Mouse (Mus musculus): ENCODE data around the gene Btbd6.

Gene Btbd6

DNA sequence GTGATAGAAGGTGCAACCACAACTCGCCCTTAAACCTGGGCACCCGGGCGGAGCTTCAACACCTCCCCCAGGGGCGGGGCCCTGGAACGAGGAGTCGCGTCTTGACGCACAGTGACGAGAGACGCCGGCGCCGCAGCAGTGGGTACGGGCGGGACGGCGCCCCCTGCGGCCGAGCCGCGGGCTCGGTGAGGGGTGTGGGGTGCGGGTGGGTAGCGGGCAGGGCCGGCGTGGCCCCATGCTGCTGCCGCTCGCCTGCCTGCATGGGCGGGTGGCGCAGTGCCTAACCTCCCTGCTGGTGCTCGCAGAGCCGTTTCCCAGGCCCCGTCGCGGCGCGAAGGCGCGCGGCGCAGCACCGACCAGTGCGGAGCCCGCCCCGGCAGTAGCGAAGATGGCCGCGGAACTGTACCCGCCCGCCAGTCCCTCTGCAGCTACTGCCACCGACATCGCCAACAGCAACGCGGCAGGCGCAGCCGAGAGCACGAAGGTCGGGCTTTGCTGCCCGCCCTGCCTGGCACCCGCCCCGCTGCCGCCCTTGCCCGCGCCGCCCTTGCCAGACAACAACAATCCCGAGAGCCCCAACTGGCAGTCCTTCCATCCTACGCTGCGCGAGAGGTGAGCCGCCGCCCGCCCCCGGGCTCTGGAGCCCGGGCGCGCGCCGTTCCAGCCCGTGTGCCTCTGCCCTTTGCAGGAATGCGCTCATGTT is at the start of gene Btbd6:
Gene Btbd6 (plus strand): TSS at position 112 of the 703 bp plus-strand sequence.
- DNase-seq (ENCODE audit: low read depth in 2 of 2, low spot score in 2 of 2) = peak; percentile 90

- DNase-seq (ENCODE audit: low read depth in 2 of 2, low spot score in 2 of 2) = no peak
Measured at GRCm38 (mm10) chr12:112927265-112927664, 49.0 kb upstream of the Btbd6 start.

DNA sequence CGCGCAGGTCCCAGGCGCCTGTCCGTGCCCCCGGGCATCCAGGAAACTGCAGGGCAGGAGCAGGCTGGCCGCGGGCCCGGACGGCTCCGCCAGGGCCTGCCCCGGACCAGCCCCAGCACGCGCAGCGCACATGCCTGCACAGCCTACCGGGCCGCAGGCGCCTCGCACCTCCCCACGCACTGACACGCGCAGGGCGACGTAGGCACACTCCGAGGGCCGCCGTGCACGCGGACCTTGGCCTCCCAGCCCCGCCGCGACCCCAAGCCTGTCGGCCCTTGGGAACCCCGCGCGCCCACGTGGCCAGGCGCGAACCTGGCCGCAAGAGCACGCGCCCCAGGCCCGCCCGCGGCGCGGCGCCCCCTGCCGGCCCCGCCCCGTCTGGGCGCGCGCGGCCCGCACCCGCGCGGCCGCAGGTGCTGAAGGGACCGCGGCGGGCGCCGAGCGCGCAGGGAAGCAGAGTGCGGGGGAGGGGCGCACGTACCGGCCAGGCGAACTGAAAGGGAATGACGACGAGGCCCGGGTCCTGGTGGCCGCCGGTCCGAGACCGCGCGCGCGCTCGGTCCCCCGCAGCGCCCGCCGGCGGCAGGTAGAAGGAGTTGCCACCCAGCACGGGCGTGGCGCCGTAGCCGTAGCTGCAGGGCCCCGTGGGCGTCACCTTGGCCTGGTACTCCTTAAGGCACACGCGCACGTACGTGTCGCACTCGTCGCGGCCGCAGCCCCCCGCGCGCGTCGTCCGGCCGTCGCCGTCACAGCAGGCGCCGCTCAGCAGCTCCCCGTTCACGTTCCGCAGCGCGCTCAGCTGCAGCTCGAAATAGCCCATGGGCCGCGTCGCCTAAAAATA is 47.7 kb upstream of the Btbd6 start:
- no peak for DNase-seq (ENCODE audit: low read depth in 2 of 2, low spot score in 2 of 2)

- no peak for DNase-seq (ENCODE audit: low read depth in 2 of 2, low spot score in 2 of 2)
Measured at GRCm38 (mm10) chr12:112929562-112930352, 46.5 kb upstream of the Btbd6 start, which contains the start of gene Jag2. Gene Jag2, minus strand, starts transcription at chr12:112929776.

DNA sequence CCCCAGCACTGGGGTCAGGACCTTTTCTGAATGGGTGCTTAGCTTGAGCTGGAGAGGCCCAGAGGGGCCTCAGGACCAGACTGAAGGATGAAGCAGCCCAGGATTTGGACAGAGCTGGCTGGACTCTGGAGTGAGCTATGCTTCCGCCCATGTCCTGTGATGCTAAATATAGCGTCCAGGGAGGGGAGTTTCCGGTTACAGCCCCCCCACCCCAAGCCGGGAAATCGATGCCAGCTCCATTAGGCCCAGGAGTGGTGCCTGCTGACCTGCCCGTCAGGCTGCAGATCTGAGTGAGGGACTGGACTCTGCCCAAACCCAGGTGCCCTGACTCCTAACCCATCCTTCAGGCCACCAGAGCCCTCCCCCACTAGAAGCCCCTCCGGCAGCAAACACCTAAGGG is 43.6 kb upstream of the Btbd6 start:
- no peak for DNase-seq (ENCODE audit: low read depth in 2 of 2, low spot score in 2 of 2)

- DNase-seq (ENCODE audit: low read depth in 2 of 2, low spot score in 2 of 2) = no peak
Measured at GRCm38 (mm10) chr12:112937906-112938305, 38.4 kb upstream of the Btbd6 start.

GRCm38 (mm10) chr12:112938366-112938765 is 37.9 kb upstream of the Btbd6 start:
- DNase-seq (ENCODE audit: low read depth in 2 of 2, low spot score in 2 of 2) = no peak

DNA sequence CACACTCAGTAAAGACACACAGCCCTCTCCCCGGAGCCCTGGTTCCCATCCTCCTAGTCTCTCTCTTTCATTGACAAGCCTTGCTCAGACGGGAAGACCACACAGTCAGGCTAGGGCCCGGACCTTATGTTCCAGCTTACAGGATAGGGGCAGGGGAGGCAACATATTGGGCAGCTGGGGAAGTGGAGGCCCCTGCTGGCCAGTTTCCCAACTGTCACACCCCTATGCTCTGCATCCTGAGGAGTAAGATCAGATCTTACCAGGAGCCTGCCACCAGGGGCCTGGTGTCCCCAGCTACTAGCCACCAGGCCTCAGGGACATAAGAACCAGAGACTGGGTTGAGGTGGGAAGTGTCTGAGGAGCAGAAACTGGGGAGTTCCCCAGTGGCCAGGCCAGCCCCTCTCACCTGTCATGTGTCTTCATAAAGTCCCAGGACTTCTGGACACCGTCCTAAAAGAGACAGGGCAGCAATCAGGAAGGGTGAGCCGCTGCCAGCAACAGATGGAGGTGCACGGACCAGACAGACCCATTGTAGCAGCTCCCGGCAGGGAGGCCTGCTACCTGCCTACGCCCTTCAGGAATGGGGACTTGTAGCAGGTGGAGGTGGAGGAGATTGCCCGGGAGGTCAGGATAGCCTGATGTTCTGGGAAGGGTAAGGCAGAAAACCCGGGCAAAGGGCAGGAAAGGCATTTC is 37.3 kb upstream of the Btbd6 start:
- DNase-seq (ENCODE audit: low read depth in 2 of 2, low spot score in 2 of 2) = no peak

DNA sequence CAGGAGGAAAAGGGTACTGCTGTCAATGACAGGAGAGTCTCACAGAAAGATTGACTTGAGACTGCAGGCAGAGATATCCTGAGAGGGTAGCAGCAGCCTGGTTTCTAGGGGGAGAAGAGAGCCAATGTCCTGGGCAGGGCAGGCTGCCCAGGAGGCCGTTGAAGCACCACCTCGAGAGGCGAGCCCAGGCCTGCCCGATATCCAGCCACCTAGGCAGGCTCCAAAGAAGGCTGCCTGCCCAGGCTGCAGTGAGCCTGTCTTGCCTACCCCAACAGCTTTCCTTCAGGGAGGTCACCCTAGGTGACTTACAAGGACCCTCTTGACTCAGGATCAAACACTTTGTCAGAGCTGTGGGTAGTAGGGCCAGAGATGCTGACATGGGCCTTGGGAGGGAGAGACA is 36.0 kb upstream of the Btbd6 start:
- no peak for DNase-seq (ENCODE audit: low read depth in 2 of 2, low spot score in 2 of 2)

DNA sequence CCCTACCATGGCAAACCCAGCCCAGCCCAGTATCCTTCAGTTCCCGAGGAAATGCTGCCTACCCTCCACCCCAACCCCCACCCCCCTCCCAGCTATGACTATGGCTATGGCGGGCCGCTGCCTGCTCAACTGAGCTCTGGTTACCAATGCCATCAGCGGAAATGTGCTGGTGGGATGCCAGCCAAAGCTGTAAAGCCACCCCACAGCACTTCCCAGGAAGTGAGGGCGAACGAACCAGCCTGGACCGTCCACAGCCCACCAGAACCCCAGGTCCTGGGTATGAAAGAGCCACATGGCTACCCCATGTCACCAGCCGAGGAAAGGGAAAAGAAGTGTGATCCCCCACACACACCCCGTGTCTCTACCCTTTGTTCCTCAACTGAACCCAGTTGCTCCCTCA is 35.6 kb upstream of the Btbd6 start:
- DNase-seq (ENCODE audit: low read depth in 2 of 2, low spot score in 2 of 2) = no peak

DNA sequence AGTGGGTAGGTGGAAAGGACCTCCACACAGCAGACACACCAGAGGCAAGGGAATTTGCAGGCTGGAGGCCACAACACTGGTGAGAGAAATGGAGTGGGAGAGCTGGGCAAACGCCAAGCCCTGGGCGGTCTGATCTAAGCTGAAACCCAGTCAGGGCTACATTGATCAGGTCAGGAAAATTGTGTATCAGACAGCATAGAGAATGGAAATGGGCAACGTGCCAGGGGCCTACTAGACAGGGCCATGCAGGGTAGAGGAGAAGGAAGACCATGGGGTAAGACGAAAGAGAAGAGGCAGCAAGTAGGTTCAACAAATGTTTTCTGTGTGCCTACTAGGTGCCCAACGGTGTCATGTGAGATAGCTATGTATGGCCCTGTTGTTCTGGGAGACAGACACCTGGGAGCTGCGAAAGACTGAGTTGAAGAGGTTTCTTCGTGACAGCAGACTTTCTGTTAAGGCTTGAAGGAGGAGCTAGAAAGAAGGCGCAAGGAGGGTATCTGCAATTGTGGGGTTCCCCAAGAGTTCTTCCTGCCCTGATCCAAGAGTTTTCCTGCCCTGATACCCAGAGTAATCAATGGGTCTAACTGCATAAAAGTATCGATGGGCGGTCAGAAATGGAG is 35.0 kb upstream of the Btbd6 start:
- no peak for DNase-seq (ENCODE audit: low read depth in 2 of 2, low spot score in 2 of 2)

DNA sequence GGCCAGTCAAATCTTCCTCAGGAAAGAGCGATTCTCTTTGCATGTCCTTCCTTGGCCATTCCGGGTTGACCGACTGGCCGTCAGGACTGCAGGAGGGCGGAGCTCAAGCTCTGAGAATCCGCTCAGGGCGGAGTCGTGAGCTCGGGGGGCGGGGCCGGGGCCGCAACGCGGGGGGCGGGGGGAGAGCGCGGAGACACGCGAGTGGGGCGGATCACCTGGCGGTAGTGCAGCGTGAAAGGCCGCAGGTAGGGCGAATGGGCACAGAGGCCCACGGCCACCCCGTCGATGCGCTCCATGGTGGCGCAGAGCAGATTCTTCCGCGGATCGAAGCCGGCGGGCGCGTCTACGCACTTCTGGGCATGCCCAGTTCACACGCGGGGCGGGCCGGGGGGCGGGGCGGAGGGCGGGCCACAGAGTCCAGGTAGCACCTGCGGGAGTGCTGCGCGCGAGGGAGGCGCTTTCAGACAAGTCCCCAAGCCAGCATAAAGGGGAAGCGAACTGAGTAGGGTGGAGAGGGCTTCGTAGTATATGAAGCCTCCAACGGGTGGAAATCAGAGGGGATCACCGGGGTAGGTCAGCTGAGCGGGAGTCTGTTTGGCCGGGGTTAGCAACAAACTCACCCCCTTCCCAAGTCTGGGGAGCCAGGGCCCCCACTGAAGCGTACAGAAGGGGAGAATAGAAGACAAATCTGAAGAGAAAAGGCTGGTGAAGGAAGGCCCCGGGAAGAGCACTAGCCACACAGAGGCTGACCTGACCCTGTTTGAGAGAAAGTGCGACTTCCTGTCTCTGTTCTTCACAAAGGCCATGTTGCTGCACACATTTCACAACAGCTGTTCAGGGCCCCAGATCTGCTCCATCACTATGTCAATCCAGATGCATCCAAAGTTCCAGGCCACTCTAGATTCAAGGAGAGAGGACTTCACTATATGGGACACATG is 34.2 kb upstream of the Btbd6 start, which contains the start of gene Nudt14:
Gene Nudt14 (minus strand): TSS at position 349 of the 938 bp plus-strand sequence.
- peak; percentile 57 to 59 for DNase-seq (ENCODE audit: low read depth in 2 of 2, low spot score in 2 of 2)

- no peak for DNase-seq (ENCODE audit: low read depth in 2 of 2, low spot score in 2 of 2)
Measured at GRCm38 (mm10) chr12:112943669-112944068, 32.6 kb upstream of the Btbd6 start.

- peak; percentile 31 to 44 for DNase-seq (ENCODE audit: low read depth in 2 of 2, low spot score in 2 of 2)
Measured at GRCm38 (mm10) chr12:112947307-112947706, 29.0 kb upstream of the Btbd6 start.

- peak; percentile 48 to 59 for DNase-seq (ENCODE audit: low read depth in 2 of 2, low spot score in 2 of 2)
Measured at GRCm38 (mm10) chr12:112950040-112950760, 26.1 kb upstream of the Btbd6 start.

DNA sequence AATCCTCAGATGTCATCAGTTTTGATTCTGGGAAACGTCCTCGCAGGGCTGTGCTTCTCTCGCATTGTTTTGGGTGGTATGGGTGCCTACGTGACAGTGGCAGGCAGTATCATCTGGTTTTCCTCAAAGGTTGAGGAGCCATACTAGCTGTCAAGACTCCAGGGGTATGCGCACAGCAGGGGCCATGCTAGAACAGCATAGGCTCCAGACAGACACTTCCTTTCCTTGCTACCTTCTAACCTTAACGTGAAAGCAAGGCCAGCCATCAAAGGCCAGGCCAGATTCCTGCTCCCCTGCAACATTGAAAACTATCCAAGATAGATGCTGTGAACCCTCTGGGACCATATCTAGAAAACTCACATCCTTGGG is 25.5 kb upstream of the Btbd6 start:
- no peak for DNase-seq (ENCODE audit: low read depth in 2 of 2, low spot score in 2 of 2)

- DNase-seq (ENCODE audit: low read depth in 2 of 2, low spot score in 2 of 2) = no peak
Measured at GRCm38 (mm10) chr12:112951150-112951842, 25.0 kb upstream of the Btbd6 start.

GRCm38 (mm10) chr12:112952433-112952832 is 23.8 kb upstream of the Btbd6 start:
- no peak for DNase-seq (ENCODE audit: low read depth in 2 of 2, low spot score in 2 of 2)

Measured in CD8-positive naive resting alpha-beta T cell, adult 2 months (primary cell).